Mouse (Mus musculus) C3H10T1/2 (cell line): ENCODE data around the gene Cfap54. TPM values are rescaled to one million over a fixed set of nuclear protein-coding genes. Genes with fewer than 3 reads are reported as not detected.

Source experiments
- polyA plus RNA-seq, 2 experiments: library from polyadenylated mRNA; unstranded; fragments of >200 nt; fragmentation: generic; extraction: Trizol; gene quantifications; one replicate each; pipeline ENCODE4 v1.2.1; 2012; ENCODE audit warnings: missing spikeins in 2 of 2

Cfap54 gene
- under 1 TPM in 1 of 2 experiments, not detected in 1; 0.02 TPM for polyA plus RNA-seq

GRCm38 (mm10) chr10:93081133-93081779, at the start of gene Cfap54:
Gene Cfap54, minus strand, starts transcription at chr10:93081618.

Other genes with a start within 250 kb of the Cfap54 start
- gene Cdk17, start 79.3 kb upstream of the Cfap54 start, polyA plus RNA-seq = 1 to 10 TPM in 1 of 2 experiments, under 1 TPM in 1; 0.95 to 3.6 TPM
- gene Elk3, start 229.5 kb upstream of the Cfap54 start, polyA plus RNA-seq = 10 to 100 TPM; 28.7 to 41.3 TPM